Mouse (Mus musculus) layer of hippocampus, adult 2 months (tissue): ENCODE measurements around the gene Sdf4. TPM values are rescaled to one million over a fixed set of nuclear protein-coding genes. Genes with fewer than 3 reads are reported as not detected.

Source experiments
- DNase-seq, 2 experiments: peaks; one replicate each; pipeline ENCODE4 v3.0.0; 2022; ENCODE audit warnings: low spot score in 2 of 2
- H3K27ac ChIP-seq: fragments of 200-600 bp; 2 replicates; pipeline ENCODE4 v1.8.1; 2022
- H3K4me3 ChIP-seq: fragments of 200-600 bp; 2 replicates; pipeline ENCODE4 v1.8.1; 2022; ENCODE audit warnings: mild to moderate bottlenecking
- CTCF ChIP-seq: fragments of 200-600 bp; conservative IDR thresholded peaks from 2 replicates; pipeline ENCODE4 v1.8.1; 2022; ENCODE audit warnings: antibody characterized with exemption, mild to moderate bottlenecking, moderate library complexity
- long read RNA-seq, 2 experiments: library from polyadenylated mRNA; stranded (forward); transcript quantifications; one replicate each; pipeline ENCODE4 v2.0.0; 2021; ENCODE audit warnings: borderline mapping rate in 2 of 2
- total RNA-seq, 2 experiments: library from RNA; stranded (reverse); gene quantifications; 2 replicates each; pipeline ENCODE4 v1.2.3; 2021

Gene Sdf4
- 100 to 1,000 TPM; 191 to 194 TPM for total RNA-seq
- long read RNA-seq, experiment 1, full-length matches to known transcripts, result 75 of 94 reads
- long read RNA-seq, experiment 1, partial matches to known transcripts, result 18 of 94 reads
- long read RNA-seq, experiment 1, other reads (novel, unspliced or antisense), result 1 of 94 reads
- long read RNA-seq, experiment 2, full-length matches to known transcripts, result 105 of 131 reads
- long read RNA-seq, experiment 2, partial matches to known transcripts, result 12 of 131 reads
- long read RNA-seq, experiment 2, other reads (novel, unspliced or antisense), result 14 of 131 reads

DNA sequence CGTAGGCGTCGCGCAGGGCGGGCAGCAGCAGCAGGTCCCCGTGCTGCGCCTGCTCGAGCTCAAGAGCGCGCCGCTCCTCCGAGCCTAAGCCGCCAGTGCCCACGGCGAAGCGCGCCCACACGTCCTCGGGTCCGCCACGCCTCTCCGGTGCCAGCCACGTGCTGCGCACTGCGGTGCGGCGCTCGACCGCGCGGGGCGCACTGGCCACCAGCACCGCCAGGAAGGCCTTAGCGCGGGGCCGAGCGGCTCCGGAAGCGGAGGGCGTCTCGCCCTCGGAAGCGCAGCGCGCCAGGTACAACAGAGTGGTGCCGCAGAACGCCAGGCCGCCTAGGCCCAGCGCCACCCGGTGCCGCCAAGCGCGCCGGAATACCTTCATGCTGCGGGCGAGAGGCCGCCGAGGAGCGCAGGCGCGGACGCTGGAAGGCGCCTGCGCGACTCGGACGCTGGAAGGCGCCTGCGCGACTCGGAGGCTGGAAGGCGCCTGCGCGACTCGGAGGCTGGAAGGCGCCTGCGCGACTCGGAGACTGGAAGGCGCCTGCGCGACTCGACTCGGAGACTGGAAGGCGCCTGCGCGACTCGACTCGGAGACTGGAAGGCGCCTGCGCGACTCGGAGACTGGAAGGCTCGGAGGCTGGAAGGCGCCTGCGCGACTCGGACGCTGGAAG is at the start of gene Sdf4, which contains the start of gene B3galt6:
Sdf4 (plus strand) TSS at position 632 of the 665 bp plus-strand sequence.
B3galt6 (minus strand) TSS at position 409 of the 665 bp plus-strand sequence.
- peak within 1 kb of the TSS; percentile 100 for H3K27ac ChIP-seq
- TF ChIP-seq CTCF, result peak; percentile 84
- peak; percentile 83 for DNase-seq

DNA sequence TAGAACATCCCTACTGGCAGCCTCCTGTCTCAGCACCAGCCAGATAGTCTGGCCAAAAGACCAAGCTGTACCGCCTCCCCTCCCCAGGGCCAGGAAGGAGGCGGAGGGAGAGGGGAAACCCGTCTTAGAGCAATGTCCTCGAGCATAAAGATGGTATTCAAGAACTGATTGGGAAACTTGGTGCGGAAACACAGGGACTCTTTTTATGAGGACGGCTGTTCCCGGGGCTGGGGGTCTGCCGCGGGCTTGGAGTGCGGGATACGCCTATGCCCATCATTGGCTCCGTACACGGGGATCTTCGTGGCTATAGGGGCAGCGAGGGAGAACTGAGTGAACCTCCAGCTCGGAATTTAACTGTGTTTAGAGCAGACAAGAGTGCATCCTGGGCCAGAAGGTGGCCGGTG is 49.6 kb upstream of the Sdf4 start:
- peak overlapping the region; percentile 96 for H3K27ac ChIP-seq

More for the DNA sequence above, at the start of gene Sdf4, which contains the start of gene B3galt6:
- H3K4me3 ChIP-seq, result peak within 1 kb of the TSS; percentile 88

DNA sequence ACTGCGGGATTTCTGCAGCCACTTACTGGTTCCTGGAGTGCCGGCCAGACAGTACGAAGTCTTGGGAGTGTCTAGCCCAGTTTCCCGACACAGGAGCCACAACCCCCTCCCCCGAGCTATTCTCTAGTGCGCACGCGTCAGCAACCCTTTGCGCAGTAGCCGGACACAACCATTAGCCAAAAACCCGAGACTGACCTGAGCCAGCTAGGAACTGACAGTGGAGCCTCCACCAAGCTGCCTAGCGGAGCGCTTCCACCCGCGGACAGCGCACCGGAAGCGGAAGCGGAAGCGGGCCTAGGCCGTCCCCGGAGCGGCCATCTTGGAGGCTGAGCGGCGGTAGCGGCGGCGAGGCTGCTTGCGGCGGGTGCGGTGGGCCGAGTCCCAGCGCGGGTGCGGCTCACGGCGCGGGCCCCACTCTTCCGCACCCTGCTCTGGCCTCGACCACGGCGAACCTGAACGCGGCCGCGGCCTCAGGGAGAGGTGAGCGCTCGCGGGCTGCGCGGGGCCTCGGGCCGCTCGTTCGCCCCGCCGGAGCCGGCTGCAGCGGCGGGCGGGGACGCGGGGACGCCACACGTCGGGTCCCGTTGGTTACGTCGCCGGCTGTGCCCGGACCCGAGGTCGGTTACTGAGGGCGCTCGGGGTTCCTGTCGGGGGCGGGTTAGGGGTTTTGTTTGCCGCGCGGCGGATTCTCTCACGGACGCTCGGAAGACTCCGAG is 49.0 kb upstream of the Sdf4 start, which contains the start of gene Ube2j2:
Ube2j2 (plus strand) TSS at position 298 of the 716 bp plus-strand sequence.
- Histone ChIP-seq H3K4me3 (peak within 1 kb of the TSS; percentile 68), H3K27ac (peak within 1 kb of the TSS; percentile 96)
- DNase-seq, result peak; percentile 95 to 99
- no peak for TF ChIP-seq CTCF

More for the DNA sequence above, 49.6 kb upstream of the Sdf4 start:
- TF ChIP-seq CTCF, result no peak
- peak overlapping the region; percentile 68 for H3K4me3 ChIP-seq
- DNase-seq, result peak; percentile 32 to 35

DNA sequence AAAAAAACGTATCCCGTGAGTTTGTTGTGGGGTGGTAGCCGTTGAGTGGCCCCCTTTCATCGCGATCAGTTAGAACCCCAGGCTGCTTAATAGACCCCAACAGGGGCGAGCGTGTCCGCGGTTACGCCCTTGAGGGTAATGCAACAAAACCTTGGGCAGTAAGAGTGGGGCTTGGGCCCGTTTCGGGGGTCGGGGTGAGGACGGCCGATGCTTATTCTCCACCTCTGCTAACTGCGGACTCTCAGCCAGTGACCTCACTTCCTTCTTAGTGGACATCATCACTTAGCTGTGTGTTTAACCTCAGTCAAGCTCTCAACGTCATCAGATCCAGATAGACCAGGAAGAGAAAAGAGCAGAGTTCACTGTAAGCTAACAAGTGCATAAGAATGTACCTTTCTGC is 48.4 kb upstream of the Sdf4 start:
- no peak for TF ChIP-seq CTCF
- Histone ChIP-seq H3K4me3 (peak overlapping the region; percentile 68), H3K27ac (peak overlapping the region; percentile 96)
- DNase-seq, result no peak

DNA sequence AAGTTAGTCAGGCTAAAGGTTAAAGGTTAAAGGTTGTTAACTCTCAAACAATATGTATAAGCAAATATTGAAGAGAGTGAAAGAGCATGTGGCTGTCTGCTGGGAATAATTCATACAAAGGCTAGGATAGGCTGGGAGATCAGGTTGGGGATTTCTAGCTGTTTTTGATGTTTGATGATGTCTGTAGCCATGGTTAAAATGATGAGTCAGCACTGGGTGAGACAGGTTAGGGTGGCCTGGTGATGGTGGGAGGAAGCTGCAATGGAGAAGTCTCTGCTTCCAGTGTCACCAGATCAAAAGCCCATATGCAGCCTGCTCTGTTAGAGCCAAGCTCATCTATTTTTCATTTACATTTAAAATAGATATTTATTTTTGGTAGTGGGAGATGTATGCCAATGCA is 45.6 kb upstream of the Sdf4 start:
- H3K27ac ChIP-seq, result no peak overlapping the region
- no peak overlapping the region for H3K4me3 ChIP-seq
- no peak for TF ChIP-seq CTCF
- DNase-seq, result no peak

DNA sequence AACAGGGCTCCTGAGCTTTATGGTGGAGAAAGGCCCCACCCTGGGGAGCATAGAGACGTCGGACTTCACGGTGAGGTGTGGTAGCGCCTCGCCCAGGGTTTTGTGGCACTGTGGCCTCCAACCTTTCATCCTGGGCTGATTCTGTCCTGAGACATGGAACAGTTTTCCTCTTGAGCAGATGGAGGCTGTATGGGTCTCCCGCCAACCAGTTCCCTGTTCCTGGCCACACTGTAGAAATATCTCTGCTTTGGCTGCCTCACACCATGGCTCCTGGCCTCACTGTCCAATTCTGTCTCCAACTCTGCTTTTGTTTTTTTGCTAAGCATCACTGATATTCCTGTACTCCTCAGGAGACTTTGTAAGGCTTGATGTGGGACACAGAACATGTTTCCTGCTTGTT is 37.2 kb upstream of the Sdf4 start:
- no peak overlapping the region for H3K4me3 ChIP-seq
- H3K27ac ChIP-seq, result no peak overlapping the region
- TF ChIP-seq CTCF, result no peak
- DNase-seq, result no peak

DNA sequence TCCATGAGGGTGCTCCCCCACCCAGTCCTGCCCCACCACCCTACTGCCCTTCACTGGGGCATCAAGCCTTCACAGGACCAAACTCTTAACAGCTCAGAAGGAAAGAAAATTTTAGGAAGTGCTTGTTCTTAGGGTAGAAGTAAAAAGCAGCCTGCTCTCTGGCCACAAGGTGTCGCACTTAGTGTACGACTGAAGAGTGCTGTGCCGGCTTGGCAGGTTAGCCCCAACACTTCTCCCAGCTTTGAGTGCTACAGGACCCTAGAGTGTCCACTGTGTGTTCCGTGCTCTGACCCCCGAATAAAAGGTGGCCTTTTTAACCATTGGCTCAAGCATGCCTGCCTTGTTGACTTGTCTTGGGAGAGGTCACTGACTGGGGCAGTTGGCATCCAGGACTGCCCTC is 33.4 kb upstream of the Sdf4 start:
- Histone ChIP-seq H3K4me3 (no peak overlapping the region), H3K27ac (no peak overlapping the region)
- peak; percentile 85 for TF ChIP-seq CTCF
- DNase-seq, result peak; percentile 55 to 70

DNA sequence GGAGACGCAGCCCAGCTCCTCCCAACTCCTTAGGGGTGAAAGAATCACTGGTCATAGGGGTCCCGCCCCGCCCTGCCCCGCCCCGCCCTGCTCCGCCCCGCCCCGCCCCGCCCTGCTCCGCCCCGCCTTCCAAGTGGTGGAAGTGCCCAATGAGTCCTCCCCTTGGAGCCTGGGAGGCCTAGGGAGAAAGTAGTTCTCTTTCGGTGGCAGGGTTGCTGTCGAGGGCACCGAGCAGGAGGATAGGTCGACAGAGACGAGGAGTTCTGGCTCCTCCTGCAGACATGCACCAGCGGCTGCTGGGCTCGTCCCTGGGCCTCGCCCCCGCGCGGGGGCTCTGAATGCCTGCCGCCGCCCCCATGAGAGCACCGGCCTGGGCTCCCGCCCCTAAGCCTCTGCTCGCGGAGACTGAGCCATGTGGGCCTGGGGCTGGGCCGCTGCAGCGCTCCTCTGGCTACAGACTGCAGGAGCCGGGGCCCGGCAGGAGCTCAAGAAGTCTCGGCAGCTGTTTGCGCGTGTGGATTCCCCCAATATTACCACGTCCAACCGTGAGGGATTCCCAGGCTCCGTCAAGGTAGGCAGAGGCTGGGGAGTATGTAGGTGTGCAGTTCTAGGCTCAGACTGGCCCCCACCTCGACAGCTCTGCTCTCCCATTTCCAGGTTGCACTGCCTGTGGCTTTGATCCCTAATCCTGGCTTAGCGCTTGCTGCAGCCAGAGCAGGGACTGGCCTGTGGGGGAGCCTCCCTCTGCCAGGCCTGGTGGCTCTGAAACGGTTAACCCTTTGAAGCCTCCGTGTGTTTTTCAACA is 30.3 kb upstream of the Sdf4 start, which contains the start of gene C1qtnf12:
C1qtnf12 (plus strand) TSS at position 152 of the 805 bp plus-strand sequence.
- peak within 1 kb of the TSS; percentile 65 for H3K4me3 ChIP-seq
- peak within 1 kb of the TSS; percentile 53 for H3K27ac ChIP-seq
- peak in 1 of 2 experiments; percentile 14 for DNase-seq
- no peak for TF ChIP-seq CTCF

DNA sequence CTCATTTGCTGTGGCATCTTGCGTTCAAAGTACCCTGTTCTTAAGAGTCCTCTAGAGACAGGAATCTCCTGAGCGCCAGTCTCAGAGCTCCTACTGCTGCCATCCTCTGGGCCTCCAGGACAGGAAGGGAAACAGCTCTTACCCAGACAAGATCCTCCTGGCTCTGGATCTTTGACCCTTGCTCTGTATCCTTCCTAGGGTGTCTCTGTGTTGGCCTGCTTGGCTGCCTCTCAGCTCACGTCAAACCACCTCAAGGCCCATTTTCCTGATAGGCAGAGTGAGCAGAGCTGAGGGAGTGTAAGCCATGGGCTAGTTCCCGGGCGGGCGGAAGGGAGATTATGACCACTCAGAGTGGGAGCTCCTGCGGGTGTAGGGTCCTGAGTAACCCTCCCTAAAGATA is 29.6 kb upstream of the Sdf4 start:
- H3K27ac ChIP-seq, result no peak overlapping the region
- H3K4me3 ChIP-seq, result peak overlapping the region; percentile 65
- no peak for DNase-seq
- no peak for TF ChIP-seq CTCF

DNA sequence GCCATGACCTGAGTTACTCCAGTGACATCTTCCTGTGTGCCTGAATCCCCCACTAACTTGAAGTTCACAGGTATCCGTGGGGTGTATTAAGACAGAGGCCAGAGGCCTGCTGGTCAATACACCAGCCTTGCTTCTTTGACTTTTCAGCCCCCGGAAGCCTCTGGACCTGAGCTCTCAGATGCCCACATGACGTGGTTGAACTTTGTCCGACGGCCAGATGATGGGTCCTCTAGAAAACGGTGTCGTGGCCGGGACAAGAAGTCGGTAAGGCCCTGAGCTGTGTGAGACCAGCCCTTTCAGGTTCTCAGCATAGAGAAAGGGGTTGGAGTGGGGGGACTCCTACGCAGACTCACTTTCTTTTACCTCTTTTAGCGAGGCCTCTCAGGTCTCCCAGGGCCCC is 28.3 kb upstream of the Sdf4 start:
- no peak for DNase-seq

DNA sequence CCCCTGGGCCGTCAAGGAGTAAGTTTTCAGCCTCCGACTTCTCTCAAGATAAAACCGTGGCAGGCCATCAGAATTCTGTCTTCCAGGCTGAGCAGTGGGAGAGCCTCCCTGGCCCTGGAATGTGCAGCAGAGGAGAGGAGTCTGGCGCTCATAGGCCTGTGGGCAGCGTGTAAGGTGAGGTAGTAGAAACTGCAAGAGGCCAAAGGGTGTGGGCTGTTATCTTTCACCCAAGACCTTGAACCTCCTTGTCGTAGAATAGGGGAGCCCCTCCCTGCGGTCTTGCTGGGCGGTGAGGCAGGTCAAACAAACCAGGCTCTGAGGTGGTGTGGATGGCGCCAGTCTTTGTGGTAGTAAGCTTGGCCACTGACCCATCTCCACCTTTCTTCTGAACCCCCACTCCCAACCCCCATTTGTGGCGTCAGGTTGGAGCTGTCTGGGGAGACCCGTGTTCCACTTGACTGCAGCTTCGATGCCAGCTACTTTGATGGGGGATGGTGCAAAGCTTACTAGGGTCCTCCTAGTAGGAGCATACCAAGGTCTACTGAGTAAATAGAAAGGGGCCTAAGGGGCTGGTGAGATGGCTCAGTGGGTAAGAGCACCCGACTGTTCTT is 23.5 kb upstream of the Sdf4 start:
- DNase-seq, result no peak
- Histone ChIP-seq H3K4me3 (no peak overlapping the region), H3K27ac (no peak overlapping the region)
- no peak for TF ChIP-seq CTCF

More for the DNA sequence above, 28.3 kb upstream of the Sdf4 start:
- Histone ChIP-seq H3K4me3 (no peak overlapping the region), H3K27ac (no peak overlapping the region)
- TF ChIP-seq CTCF, result no peak

DNA sequence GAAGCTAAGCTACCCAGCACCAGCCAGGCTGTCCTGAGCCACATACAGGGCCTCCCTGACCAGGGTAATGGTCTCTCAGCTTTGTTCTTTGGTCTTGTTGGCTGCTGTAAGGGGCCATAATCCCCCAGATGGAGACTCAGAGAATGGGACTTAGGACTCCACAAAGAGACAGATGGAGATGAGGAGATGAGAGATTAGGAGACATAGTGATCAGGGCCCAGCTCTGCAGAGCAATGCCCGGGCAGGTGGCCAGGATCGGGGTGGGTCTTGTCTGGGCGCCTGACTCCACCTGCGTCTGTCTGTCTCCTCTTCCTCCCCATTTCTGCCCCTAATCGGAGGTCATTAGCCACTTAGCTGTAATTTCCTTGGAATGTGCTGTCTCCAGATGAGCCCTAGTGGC is 22.4 kb upstream of the Sdf4 start:
- DNase-seq, result no peak
- no peak for TF ChIP-seq CTCF
- Histone ChIP-seq H3K27ac (no peak overlapping the region), H3K4me3 (no peak overlapping the region)
